Mouse (Mus musculus) midbrain, postnatal 0 days (tissue): Measurements from ENCODE around the gene Zfp638. TPM values are rescaled to one million over a fixed set of nuclear protein-coding genes. Genes with fewer than 3 reads are reported as not detected.

Experiments
- ATAC-seq: fragments of 200-750 bp; cut with Nextera tagmentation; 2 replicates; pipeline ENCODE4 v1.8.0; 2017; ENCODE audit warnings: moderate number of reproducible peaks, mild to moderate bottlenecking, moderate TSS enrichment, moderate library complexity; ENCODE audit not compliant: low FRiP score
- DNase-seq: peaks from one replicate; pipeline ENCODE4 v3.0.0-alpha.2; 2015; ENCODE audit warnings: low spot score
- H3K27ac ChIP-seq: fragments of 300-500 bp; sonication (generic); 2 replicates; pipeline ENCODE4 v1.5.1; 2014; ENCODE audit warnings: low read depth, mild to moderate bottlenecking, low read length, mixed read lengths
- H3K27me3 ChIP-seq: fragments of 300-500 bp; sonication (generic); 2 replicates; pipeline ENCODE4 v1.6.1; 2014; ENCODE audit warnings: low read length, control low read depth, mixed read lengths; ENCODE audit not compliant: insufficient read depth
- H3K36me3 ChIP-seq: fragments of 300-500 bp; sonication (generic); 2 replicates; pipeline ENCODE4 v1.6.1; 2014; ENCODE audit warnings: low read length, control low read depth, mixed read lengths; ENCODE audit not compliant: insufficient read depth
- H3K4me1 ChIP-seq: fragments of 300-500 bp; sonication (generic); 2 replicates; pipeline ENCODE4 v1.6.1; 2014; ENCODE audit warnings: mild to moderate bottlenecking, control low read depth, antibody characterized with exemption, low read length, mixed read lengths; ENCODE audit not compliant: insufficient read depth
- H3K4me2 ChIP-seq: fragments of 300-500 bp; sonication (generic); 2 replicates; pipeline ENCODE4 v1.6.1; 2014; ENCODE audit warnings: low read depth, mild to moderate bottlenecking, low read length, mixed read lengths; ENCODE audit not compliant: poor library complexity, severe bottlenecking
- H3K4me3 ChIP-seq: fragments of 300-500 bp; sonication (generic); 2 replicates; pipeline ENCODE4 v1.5.1; 2014; ENCODE audit warnings: low read depth, mild to moderate bottlenecking, low read length, moderate library complexity
- H3K9ac ChIP-seq: fragments of 300-500 bp; sonication (generic); replicated peaks from 2 replicates; pipeline ENCODE4 v1.6.1; 2014; ENCODE audit warnings: mild to moderate bottlenecking, low read length, moderate library complexity, mixed read lengths; ENCODE audit not compliant: poor library complexity, severe bottlenecking
- H3K9me3 ChIP-seq: fragments of 300-500 bp; sonication (generic); 2 replicates; pipeline ENCODE4 v1.6.1; 2016; ENCODE audit warnings: low read length, control low read depth
- CTCF ChIP-seq: IDR thresholded peaks from 2 replicates; pipeline ENCODE4 v1.5.1; 2016; ENCODE audit warnings: antibody characterized with exemption, mild to moderate bottlenecking
- WGBS: fragments of 180-500 bp; shearing (Covaris S2); extraction: QIAGEN DNeasy Blood & Tissue Kit; methylation state at CpG from one replicate; pipeline ENCODE4 v1.1.7; 2014; 5-methylcytosine and 5-hydroxymethylcytosine counted together
- polyA plus RNA-seq: library from polyadenylated mRNA; unstranded; fragments of >200 nt; fragmentation: Nextera tagmentation; extraction: Ambion mirVana; gene quantifications from 2 replicates; pipeline ENCODE4 v1.2.1, GENCODE M21; 2015
- total RNA-seq: library from RNA; depleted of rRNA; stranded (reverse); fragments of >200 nt; gene quantifications from 2 replicates; pipeline ENCODE4 v1.2.3, GENCODE M21; 2014

Zfp638 gene
- total and polyA plus RNA-seq, 2 experiments from 2014 or later = 53.8 to 107 TPM

GRCm38 (mm10) chr6:83891687-83892086 is 24.8 kb downstream of the Zfp638 start:
- H3K36me3 ChIP-seq = no peaks in the 10 kb centered on the region
- no peaks in the 10 kb centered on the region for H3K27me3 ChIP-seq
- WGBS = 91% methylated on average over 2 of the region's 2 CpGs
- TF ChIP-seq CTCF = no peak
- no peak overlapping the region for H3K27ac ChIP-seq
- H3K4me2 ChIP-seq = no peak overlapping the region
- no peaks in the 10 kb centered on the region for H3K4me1 ChIP-seq
- ATAC-seq = no peak
- H3K4me3 ChIP-seq = no peak overlapping the region
- no peak overlapping the region for H3K9ac ChIP-seq
- no peaks in the 10 kb centered on the region for H3K9me3 ChIP-seq
- no peak for DNase-seq

DNA sequence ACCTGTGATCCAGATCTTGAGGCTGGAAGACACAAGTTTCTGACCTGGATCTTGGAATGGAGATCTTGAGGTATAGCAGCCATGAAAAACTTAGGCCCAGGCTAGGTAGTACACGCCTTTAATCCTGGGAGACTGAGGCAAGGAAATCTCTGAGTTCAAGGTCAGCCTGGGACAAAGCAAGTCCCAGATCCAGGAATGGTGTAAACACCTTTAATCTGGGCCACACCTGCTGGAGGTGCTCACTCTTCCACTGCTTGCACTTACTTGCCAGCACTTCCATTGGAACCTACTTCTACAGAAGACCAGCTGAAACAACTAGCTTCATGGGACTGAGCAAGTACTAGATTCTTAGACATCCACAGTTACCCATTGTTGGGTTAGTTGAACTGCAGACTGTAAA is 26.2 kb downstream of the Zfp638 start:
- Histone ChIP-seq H3K36me3 (no peaks in the 10 kb centered on the region), H3K4me2 (no peak overlapping the region), H3K4me3 (no peak overlapping the region), H3K9me3 (no peaks in the 10 kb centered on the region), H3K9ac (no peak overlapping the region), H3K27ac (no peak overlapping the region), H3K4me1 (no peaks in the 10 kb centered on the region), H3K27me3 (no peaks in the 10 kb centered on the region)
- WGBS = 100% methylated on average over 1 of the region's 1 CpGs
- DNase-seq = no peak
- no peak for TF ChIP-seq CTCF
- no peak for ATAC-seq

GRCm38 (mm10) chr6:83893584-83893983 is 26.7 kb downstream of the Zfp638 start:
- Histone ChIP-seq H3K4me3 (no peak overlapping the region), H3K36me3 (no peaks in the 10 kb centered on the region), H3K27ac (no peak overlapping the region), H3K4me1 (no peaks in the 10 kb centered on the region), H3K4me2 (no peak overlapping the region), H3K27me3 (no peaks in the 10 kb centered on the region), H3K9ac (no peak overlapping the region), H3K9me3 (no peaks in the 10 kb centered on the region)
- DNase-seq = no peak
- TF ChIP-seq CTCF = no peak
- 100% methylated on average over 1 of the region's 1 CpGs for WGBS
- no peak for ATAC-seq

GRCm38 (mm10) chr6:83899142-83899541 is 32.2 kb downstream of the Zfp638 start:
- H3K4me1 ChIP-seq = no peaks in the 10 kb centered on the region
- DNase-seq = no peak
- no peak overlapping the region for H3K9ac ChIP-seq
- H3K36me3 ChIP-seq = no peaks in the 10 kb centered on the region
- no peak overlapping the region for H3K27ac ChIP-seq
- no peaks in the 10 kb centered on the region for H3K27me3 ChIP-seq
- no peak overlapping the region for H3K4me2 ChIP-seq
- 63% methylated on average over 4 of the region's 4 CpGs for WGBS
- ATAC-seq = no peak
- no peaks in the 10 kb centered on the region for H3K9me3 ChIP-seq
- no peak overlapping the region for H3K4me3 ChIP-seq
- no peak for TF ChIP-seq CTCF

DNA sequence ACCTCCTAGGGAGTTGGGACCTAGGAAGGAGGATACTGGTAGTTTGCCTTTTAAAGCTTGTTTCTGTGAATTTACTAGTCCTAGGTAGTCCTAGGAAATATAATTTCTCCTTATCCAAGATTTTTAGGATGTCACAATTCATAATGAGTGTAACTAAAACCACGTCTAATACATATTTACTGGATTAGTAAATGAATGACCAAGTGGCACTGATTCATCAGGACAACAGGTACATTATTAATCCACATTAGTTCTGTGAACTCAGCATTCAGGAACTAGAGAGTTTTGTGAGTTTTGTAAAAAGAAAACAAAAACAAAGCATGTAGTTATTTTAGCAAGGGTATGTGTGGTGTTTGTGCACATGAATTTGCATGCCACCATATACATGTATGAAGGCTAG is 38.4 kb downstream of the Zfp638 start:
- 79% methylated on average over 1 of the region's 1 CpGs for WGBS
- no peak for DNase-seq
- no peak overlapping the region for H3K4me3 ChIP-seq
- H3K4me2 ChIP-seq = no peak overlapping the region
- ATAC-seq = no peak
- H3K9me3 ChIP-seq = no peaks in the 10 kb centered on the region
- no peaks in the 10 kb centered on the region for H3K4me1 ChIP-seq
- H3K36me3 ChIP-seq = no peaks in the 10 kb centered on the region
- no peaks in the 10 kb centered on the region for H3K27me3 ChIP-seq
- no peak overlapping the region for H3K27ac ChIP-seq
- H3K9ac ChIP-seq = no peak overlapping the region
- TF ChIP-seq CTCF = no peak

DNA sequence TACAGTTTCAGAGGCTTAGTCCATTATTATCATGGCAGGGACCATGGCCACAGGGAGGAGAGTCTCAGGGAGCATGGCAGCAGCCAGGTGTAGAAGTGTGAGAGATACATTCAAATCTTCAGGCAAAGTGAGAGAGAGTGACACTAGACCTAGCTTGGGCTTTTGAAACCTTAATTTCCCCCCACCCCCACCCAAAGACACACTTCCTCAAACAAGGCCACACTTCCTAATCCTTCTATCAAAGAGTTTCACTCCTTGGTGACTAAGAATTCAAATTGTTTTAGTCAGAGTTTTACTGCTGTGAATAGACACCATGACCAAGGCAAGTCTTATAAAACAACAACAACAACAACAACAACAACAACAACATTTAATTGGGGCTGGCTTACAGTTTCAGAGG is 39.8 kb downstream of the Zfp638 start:
- no peaks in the 10 kb centered on the region for H3K9me3 ChIP-seq
- no peaks in the 10 kb centered on the region for H3K36me3 ChIP-seq
- ATAC-seq = no peak
- no peak overlapping the region for H3K4me2 ChIP-seq
- H3K4me3 ChIP-seq = no peak overlapping the region
- no peak for DNase-seq
- H3K27me3 ChIP-seq = no peaks in the 10 kb centered on the region
- H3K9ac ChIP-seq = no peak overlapping the region
- no peak for TF ChIP-seq CTCF
- no peak overlapping the region for H3K27ac ChIP-seq
- no peaks in the 10 kb centered on the region for H3K4me1 ChIP-seq

DNA sequence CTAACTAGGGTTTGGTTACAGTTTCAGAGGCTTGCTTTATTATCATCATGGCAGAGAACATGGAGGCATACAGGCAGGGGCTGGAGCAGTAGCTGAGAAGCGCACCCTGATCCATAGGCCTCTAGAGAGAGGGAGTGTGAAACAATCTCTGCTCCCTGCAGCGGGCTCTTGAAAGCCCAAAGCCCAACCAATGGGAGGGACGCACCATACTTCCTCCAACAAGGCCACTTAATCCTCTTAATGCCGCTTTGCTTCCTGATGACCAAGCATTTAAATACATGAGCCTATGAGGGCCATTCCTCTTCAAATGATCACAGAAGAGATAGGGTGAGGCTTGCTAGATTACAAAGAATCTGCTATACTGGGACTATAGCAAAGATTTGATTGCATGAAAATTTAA is 41.5 kb downstream of the Zfp638 start:
- no peak for TF ChIP-seq CTCF
- ATAC-seq (no peak), DNase-seq (no peak)
- H3K9me3 ChIP-seq = no peaks in the 10 kb centered on the region
- no peak overlapping the region for H3K4me3 ChIP-seq
- H3K36me3 ChIP-seq = no peaks in the 10 kb centered on the region
- H3K27me3 ChIP-seq = no peaks in the 10 kb centered on the region
- no peak overlapping the region for H3K27ac ChIP-seq
- 9% methylated on average over 4 of the region's 4 CpGs for WGBS
- H3K9ac ChIP-seq = no peak overlapping the region
- H3K4me2 ChIP-seq = no peak overlapping the region
- no peaks in the 10 kb centered on the region for H3K4me1 ChIP-seq
